ENCODE assay signal across 15 mouse cellular contexts in the genomic region with DNA sequence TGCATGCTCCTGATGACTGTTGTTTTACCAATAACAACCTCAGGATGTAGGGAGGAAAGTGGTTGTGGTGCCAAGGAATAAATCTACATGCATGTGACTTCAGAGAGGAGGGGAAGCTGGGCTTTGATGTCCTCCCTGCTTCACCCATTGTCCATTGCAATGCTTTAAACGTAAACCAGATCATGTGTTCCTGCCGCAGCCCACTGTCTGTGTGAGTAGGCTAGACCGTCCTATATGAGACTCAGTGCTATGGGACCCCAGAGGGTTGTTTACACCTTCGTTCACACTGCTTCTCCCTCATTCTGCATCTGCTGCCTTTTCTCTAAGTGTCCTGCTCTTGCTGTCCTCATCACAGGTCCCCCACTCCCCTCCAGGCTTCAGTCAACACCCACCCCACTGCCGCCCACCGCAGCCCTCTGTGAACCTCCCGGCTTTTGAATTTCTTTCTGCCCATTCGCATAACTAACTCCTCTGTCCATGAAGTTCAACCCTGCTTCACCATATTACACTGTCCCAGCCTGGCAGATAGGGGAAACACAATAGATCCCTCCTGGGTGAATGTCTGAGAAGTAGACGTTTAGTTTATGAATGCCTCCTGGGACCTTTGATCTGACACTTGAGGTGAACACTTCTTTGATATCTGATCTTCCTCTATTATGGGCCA.
DNase-seq lines count a peak whose midpoint lies in the region; ATAC-seq lines count a peak whose summit lies in the region.
"Had no signal": no experiment of that assay in that cellular context is flagged by ENCODE, and none has a peak within 500 bp of the region (broad histone marks: within the 10 kb centered on the region; RNA-seq: fewer than 3 reads in every experiment).

No protein-coding gene starts in this region.

- WGBS in embryonic facial prominence, embryonic 14.5 days, result 82% methylated on average over 9 of the region's 9 CpGs
- WGBS in embryonic facial prominence, embryonic 10.5 days, result 75% methylated on average over 9 of the region's 9 CpGs
- WGBS in hindbrain, embryonic 11.5 days, result 70% methylated on average over 9 of the region's 9 CpGs
- 68% methylated on average over 9 of the region's 9 CpGs for WGBS in limb, embryonic 13.5 days
- 58% methylated on average over 9 of the region's 9 CpGs for WGBS in neural tube, embryonic 12.5 days

- no peak overlapping the region for H3K4me3 ChIP-seq in embryonic facial prominence, embryonic 14.5 days (ENCODE audit: low read depth, low read length)
- no peak overlapping the region for H3K4me3 ChIP-seq in embryonic facial prominence, embryonic 10.5 days
- no peak overlapping the region for H3K4me3 ChIP-seq in hindbrain, embryonic 11.5 days (ENCODE audit: low read depth, low read length)
- no peak overlapping the region for H3K4me3 ChIP-seq in limb, embryonic 13.5 days
- no peak overlapping the region for H3K4me3 ChIP-seq in neural tube, embryonic 12.5 days
- H3K4me3 ChIP-seq: limb, embryonic 15.5 days; lung, embryonic 15.5 days; megakaryocyte, embryonic 14.5 days had no signal

- intact Hi-C loops in heart, postnatal 25 days (cut with DNase I), result no loop called here

- DNase-seq in embryonic facial prominence, embryonic 14.5 days (ENCODE audit: low spot score), result no peak
- no peak for DNase-seq in embryonic facial prominence, embryonic 10.5 days (ENCODE audit: low spot score)
- no peak for DNase-seq in hindbrain, embryonic 11.5 days (ENCODE audit: low spot score)
- no peak for DNase-seq in lung, postnatal 14 days
- no peak for DNase-seq in kidney, postnatal 10 days
- no peak for DNase-seq in heart, postnatal 25 days (ENCODE audit: low spot score)
- DNase-seq: cerebellum, adult 11-12 months; heart, postnatal 14 days; kidney, adult 18-20 months had no signal

- H3K27ac ChIP-seq in embryonic facial prominence, embryonic 14.5 days (replicated peaks; ENCODE audit: low read depth, low read length), result no peak overlapping the region
- H3K27ac ChIP-seq in embryonic facial prominence, embryonic 10.5 days (replicated peaks), result no peak overlapping the region
- peak overlapping the region; percentile 67 for H3K27ac ChIP-seq in hindbrain, embryonic 11.5 days (ENCODE audit: low read depth, low read length)
- H3K27ac ChIP-seq in limb, embryonic 13.5 days, result no peak overlapping the region
- peak overlapping the region; percentile 75 for H3K27ac ChIP-seq in neural tube, embryonic 12.5 days
- H3K27ac ChIP-seq: limb, embryonic 15.5 days; lung, embryonic 15.5 days had no signal

- H3K4me2 ChIP-seq in embryonic facial prominence, embryonic 14.5 days (ENCODE audit: low read depth, low read length), result no peak overlapping the region
- H3K4me2 ChIP-seq in hindbrain, embryonic 11.5 days (replicated peaks; ENCODE audit: low read depth, low read length), result no peak overlapping the region
- no peak overlapping the region for H3K4me2 ChIP-seq in limb, embryonic 13.5 days (replicated peaks)
- peak overlapping the region; percentile 8; the same call in 1 of the 2 replicates for H3K4me2 ChIP-seq in neural tube, embryonic 12.5 days (replicated peaks)
- H3K4me2 ChIP-seq: limb, embryonic 15.5 days; lung, embryonic 15.5 days had no signal

- H3K4me1 ChIP-seq in embryonic facial prominence, embryonic 14.5 days (ENCODE audit: control insufficient read depth, insufficient read depth, low read length), result no peaks in the 10 kb centered on the region
- peaks cover 15% of the 10 kb centered on the region for H3K4me1 ChIP-seq in embryonic facial prominence, embryonic 10.5 days
- peaks cover 4% of the 10 kb centered on the region; the same call in 1 of the 2 replicates for H3K4me1 ChIP-seq in hindbrain, embryonic 11.5 days (replicated peaks; ENCODE audit: control insufficient read depth, insufficient read depth, low read length)
- peaks cover 24% of the 10 kb centered on the region for H3K4me1 ChIP-seq in limb, embryonic 13.5 days
- peaks cover 28% of the 10 kb centered on the region for H3K4me1 ChIP-seq in neural tube, embryonic 12.5 days

- peak; percentile 4; the same call in 1 of the 2 replicates for ATAC-seq in embryonic facial prominence, embryonic 14.5 days (ENCODE audit: low read depth)
- peak; percentile 51 for ATAC-seq in hindbrain, embryonic 11.5 days (ENCODE audit: low FRiP score)
- ATAC-seq in limb, embryonic 13.5 days (ENCODE audit: low FRiP score, low read depth), result peak; percentile 45; the same call in 1 of the 2 replicates
- ATAC-seq in neural tube, embryonic 12.5 days (ENCODE audit: low FRiP score, low read depth), result peak; percentile 67
- ATAC-seq: Patski had no signal

- H3K36me3 ChIP-seq in embryonic facial prominence, embryonic 14.5 days (ENCODE audit: control insufficient read depth, insufficient read depth, low read length), result no peaks in the 10 kb centered on the region
- H3K36me3 ChIP-seq in embryonic facial prominence, embryonic 10.5 days (replicated peaks), result no peaks in the 10 kb centered on the region
- H3K36me3 ChIP-seq in hindbrain, embryonic 11.5 days (ENCODE audit: control insufficient read depth, insufficient read depth, low read length), result no peaks in the 10 kb centered on the region
- H3K36me3 ChIP-seq in limb, embryonic 13.5 days, result no peaks in the 10 kb centered on the region
- H3K36me3 ChIP-seq in neural tube, embryonic 12.5 days, result no peaks in the 10 kb centered on the region
- H3K36me3 ChIP-seq: limb, embryonic 15.5 days; lung, embryonic 15.5 days had no signal

- H3K9me3 ChIP-seq in embryonic facial prominence, embryonic 14.5 days (ENCODE audit: control insufficient read depth, low read length), result no peaks in the 10 kb centered on the region
- no peaks in the 10 kb centered on the region for H3K9me3 ChIP-seq in embryonic facial prominence, embryonic 10.5 days
- no peaks in the 10 kb centered on the region for H3K9me3 ChIP-seq in hindbrain, embryonic 11.5 days (ENCODE audit: control insufficient read depth, low read length)
- H3K9me3 ChIP-seq in limb, embryonic 13.5 days, result no peaks in the 10 kb centered on the region; the same call in 1 of the 2 replicates
- no peaks in the 10 kb centered on the region for H3K9me3 ChIP-seq in neural tube, embryonic 12.5 days
- H3K9me3 ChIP-seq: limb, embryonic 15.5 days; lung, embryonic 15.5 days; megakaryocyte, embryonic 14.5 days had no signal

- no peak overlapping the region for H3K9ac ChIP-seq in embryonic facial prominence, embryonic 14.5 days (ENCODE audit: low read depth, low read length)
- no peak overlapping the region for H3K9ac ChIP-seq in hindbrain, embryonic 11.5 days (ENCODE audit: low read depth, low read length)
- H3K9ac ChIP-seq in limb, embryonic 13.5 days, result no peak overlapping the region
- H3K9ac ChIP-seq in neural tube, embryonic 12.5 days, result no peak overlapping the region
- H3K9ac ChIP-seq: limb, embryonic 15.5 days; lung, embryonic 15.5 days had no signal

- H3K27me3 ChIP-seq in embryonic facial prominence, embryonic 14.5 days (replicated peaks; ENCODE audit: control insufficient read depth, insufficient read depth, low read length), result no peaks in the 10 kb centered on the region
- no peaks in the 10 kb centered on the region for H3K27me3 ChIP-seq in embryonic facial prominence, embryonic 10.5 days (replicated peaks; ENCODE audit: low read depth, poor library complexity, severe bottlenecking)
- H3K27me3 ChIP-seq in hindbrain, embryonic 11.5 days (ENCODE audit: control insufficient read depth, insufficient read depth, low read length), result no peaks in the 10 kb centered on the region
- H3K27me3 ChIP-seq in limb, embryonic 13.5 days, result no peaks in the 10 kb centered on the region
- no peaks in the 10 kb centered on the region for H3K27me3 ChIP-seq in neural tube, embryonic 12.5 days (replicated peaks)
- H3K27me3 ChIP-seq: limb, embryonic 15.5 days; lung, embryonic 15.5 days had no signal

Comparison
In these comparisons a context has a peak if more than half of its experiments do, and no peak if none do; other contexts are left out.
1. ATAC-seq: peak in every context shown above with its lines; median percentile 67 in neural tube, embryonic 12.5 days; 51 in hindbrain, embryonic 11.5 days; 45 in limb, embryonic 13.5 days; 4 in embryonic facial prominence, embryonic 14.5 days.
2. H3K27ac ChIP-seq: peak in hindbrain, embryonic 11.5 days (single experiment) and neural tube, embryonic 12.5 days (single experiment); none in embryonic facial prominence, embryonic 14.5 days (single experiment), embryonic facial prominence, embryonic 10.5 days (single experiment) and limb, embryonic 13.5 days (single experiment).